Mouse (Mus musculus): ENCODE measurements around the gene 6430548M08Rik. TPM values are rescaled to one million over a fixed set of nuclear protein-coding genes. Genes with fewer than 3 reads are reported as not detected.
A peak's percentile ranks its signal among the peaks of the same experiment; 100 is the strongest.

Gene 6430548M08Rik
- total and polyA plus RNA-seq, 2 experiments from 2014 or later = 33.9 to 66.1 TPM

GRCm38 (mm10) chr8:120114315-120114841 lies 426 bp downstream of the 6430548M08Rik start:
- Histone ChIP-seq H3K4me1 (ENCODE audit: insufficient read depth, low read length) (peaks cover 6% of the 10 kb centered on the region; the same call in 1 of the 2 replicates), H3K4me3 (ENCODE audit: low read length) (peak overlapping the region; percentile 75), H3K27me3 (ENCODE audit: insufficient read depth, low read length) (no peaks in the 10 kb centered on the region), H3K4me2 (ENCODE audit: low read depth, low read length) (peak overlapping the region; percentile 81), H3K9ac (replicated peaks; ENCODE audit: low read length) (peak overlapping the region; percentile 75), H3K9me3 (ENCODE audit: low read length) (no peaks in the 10 kb centered on the region), H3K27ac (peak overlapping the region; percentile 83), H3K36me3 (ENCODE audit: insufficient read depth, low read length) (no peaks in the 10 kb centered on the region)
- ATAC-seq (no peak), DNase-seq (ENCODE audit: low spot score) (no peak)
- no peak for TF ChIP-seq CTCF (IDR thresholded peaks at IDR 0.05; ENCODE audit: low read depth)
- WGBS = 1% methylated on average over 45 of the region's 46 CpGs

GRCm38 (mm10) chr8:120116600-120116999 lies 2.6 kb downstream of the 6430548M08Rik start:
- no peak for TF ChIP-seq CTCF (IDR thresholded peaks at IDR 0.05; ENCODE audit: low read depth)
- Histone ChIP-seq H3K27ac (no peak overlapping the region), H3K4me3 (ENCODE audit: low read length) (no peak overlapping the region), H3K9ac (replicated peaks; ENCODE audit: low read length) (no peak overlapping the region), H3K9me3 (ENCODE audit: low read length) (no peaks in the 10 kb centered on the region), H3K4me1 (ENCODE audit: insufficient read depth, low read length) (peaks cover 6% of the 10 kb centered on the region; the same call in 1 of the 2 replicates), H3K27me3 (ENCODE audit: insufficient read depth, low read length) (no peaks in the 10 kb centered on the region), H3K36me3 (ENCODE audit: insufficient read depth, low read length) (no peaks in the 10 kb centered on the region), H3K4me2 (ENCODE audit: low read depth, low read length) (no peak overlapping the region)
- DNase-seq (ENCODE audit: low spot score) = no peak
- ATAC-seq = no peak
- WGBS = 74% methylated on average over 7 of the region's 7 CpGs

- WGBS = 86% methylated on average over 9 of the region's 9 CpGs
- DNase-seq (ENCODE audit: low spot score) (no peak), ATAC-seq (no peak)
- no peak overlapping the region for H3K27ac ChIP-seq
- H3K27me3 ChIP-seq (ENCODE audit: insufficient read depth, low read length) = no peaks in the 10 kb centered on the region
- H3K4me1 ChIP-seq (ENCODE audit: insufficient read depth, low read length) = peaks cover under 1% of the 10 kb centered on the region; the same call in 1 of the 2 replicates
- H3K9me3 ChIP-seq (ENCODE audit: low read length) = no peaks in the 10 kb centered on the region
- H3K36me3 ChIP-seq (ENCODE audit: insufficient read depth, low read length) = no peaks in the 10 kb centered on the region
- TF ChIP-seq CTCF (IDR thresholded peaks at IDR 0.05; ENCODE audit: low read depth) = no peak
- no peak overlapping the region for H3K4me3 ChIP-seq (ENCODE audit: low read length)
- H3K9ac ChIP-seq (replicated peaks; ENCODE audit: low read length) = no peak overlapping the region
- H3K4me2 ChIP-seq (ENCODE audit: low read depth, low read length) = no peak overlapping the region
Observed at GRCm38 (mm10) chr8:120118162-120118561, 4.2 kb downstream of the 6430548M08Rik start.

- Histone ChIP-seq H3K9ac (replicated peaks; ENCODE audit: low read length) (no peak overlapping the region), H3K27ac (no peak overlapping the region), H3K36me3 (ENCODE audit: insufficient read depth, low read length) (no peaks in the 10 kb centered on the region), H3K4me3 (ENCODE audit: low read length) (no peak overlapping the region), H3K9me3 (ENCODE audit: low read length) (no peaks in the 10 kb centered on the region), H3K27me3 (ENCODE audit: insufficient read depth, low read length) (no peaks in the 10 kb centered on the region), H3K4me2 (ENCODE audit: low read depth, low read length) (no peak overlapping the region), H3K4me1 (ENCODE audit: insufficient read depth, low read length) (no peaks in the 10 kb centered on the region)
- ATAC-seq (no peak), DNase-seq (ENCODE audit: low spot score) (no peak)
- no peak for TF ChIP-seq CTCF (IDR thresholded peaks at IDR 0.05; ENCODE audit: low read depth)
- WGBS = 81% methylated on average over 5 of the region's 5 CpGs
Observed at GRCm38 (mm10) chr8:120118847-120119246, 4.9 kb downstream of the 6430548M08Rik start.

GRCm38 (mm10) chr8:120119429-120119828 lies 5.5 kb downstream of the 6430548M08Rik start:
- DNase-seq (ENCODE audit: low spot score) = no peak
- no peak overlapping the region for H3K9ac ChIP-seq (replicated peaks; ENCODE audit: low read length)
- peaks cover 5% of the 10 kb centered on the region; the same call in 1 of the 2 replicates for H3K4me1 ChIP-seq (ENCODE audit: insufficient read depth, low read length)
- no peak overlapping the region for H3K4me3 ChIP-seq (ENCODE audit: low read length)
- H3K27ac ChIP-seq = no peak overlapping the region
- no peaks in the 10 kb centered on the region for H3K36me3 ChIP-seq (ENCODE audit: insufficient read depth, low read length)
- no peak overlapping the region for H3K4me2 ChIP-seq (ENCODE audit: low read depth, low read length)
- no peak for ATAC-seq
- WGBS = 60% methylated on average over 3 of the region's 3 CpGs
- no peak for TF ChIP-seq CTCF (IDR thresholded peaks at IDR 0.05; ENCODE audit: low read depth)
- H3K27me3 ChIP-seq (ENCODE audit: insufficient read depth, low read length) = no peaks in the 10 kb centered on the region
- H3K9me3 ChIP-seq (ENCODE audit: low read length) = no peaks in the 10 kb centered on the region

- H3K27me3 ChIP-seq (ENCODE audit: insufficient read depth, low read length) = no peaks in the 10 kb centered on the region
- H3K4me1 ChIP-seq (ENCODE audit: insufficient read depth, low read length) = peaks cover 6% of the 10 kb centered on the region; the same call in 1 of the 2 replicates
- no peak for TF ChIP-seq CTCF (IDR thresholded peaks at IDR 0.05; ENCODE audit: low read depth)
- no peaks in the 10 kb centered on the region for H3K36me3 ChIP-seq (ENCODE audit: insufficient read depth, low read length)
- H3K4me3 ChIP-seq (ENCODE audit: low read length) = no peak overlapping the region
- H3K4me2 ChIP-seq (ENCODE audit: low read depth, low read length) = no peak overlapping the region
- DNase-seq (ENCODE audit: low spot score) (no peak), ATAC-seq (no peak)
- no peak overlapping the region for H3K9ac ChIP-seq (replicated peaks; ENCODE audit: low read length)
- H3K9me3 ChIP-seq (ENCODE audit: low read length) = no peaks in the 10 kb centered on the region
- 79% methylated on average over 6 of the region's 6 CpGs for WGBS
- no peak overlapping the region for H3K27ac ChIP-seq
Observed at GRCm38 (mm10) chr8:120119931-120120330, 6.0 kb downstream of the 6430548M08Rik start.

- no peak for ATAC-seq
- Histone ChIP-seq H3K27me3 (ENCODE audit: insufficient read depth, low read length) (no peaks in the 10 kb centered on the region), H3K4me2 (ENCODE audit: low read depth, low read length) (no peak overlapping the region), H3K9me3 (ENCODE audit: low read length) (no peaks in the 10 kb centered on the region), H3K4me3 (ENCODE audit: low read length) (no peak overlapping the region), H3K9ac (replicated peaks; ENCODE audit: low read length) (no peak overlapping the region), H3K4me1 (ENCODE audit: insufficient read depth, low read length) (peaks cover 6% of the 10 kb centered on the region; the same call in 1 of the 2 replicates), H3K27ac (no peak overlapping the region), H3K36me3 (ENCODE audit: insufficient read depth, low read length) (no peaks in the 10 kb centered on the region)
- no peak for TF ChIP-seq CTCF (IDR thresholded peaks at IDR 0.05; ENCODE audit: low read depth)
- 71% methylated on average over 5 of the region's 5 CpGs for WGBS
- DNase-seq (ENCODE audit: low spot score) = no peak
Observed at GRCm38 (mm10) chr8:120120951-120121350, 7.0 kb downstream of the 6430548M08Rik start.

Data from hindbrain, postnatal 0 days (tissue).